Mouse (Mus musculus) heart, embryonic 11.5 days (tissue): Measurements from ENCODE around the gene Proz. TPM values are rescaled to one million over a fixed set of nuclear protein-coding genes. Genes with fewer than 3 reads are reported as not detected.

Experiments used
- ATAC-seq: fragments of 200-750 bp; cut with Nextera tagmentation; replicated peaks from 2 replicates; pipeline ENCODE4 v1.8.0; 2017; ENCODE audit warnings: moderate library complexity; ENCODE audit not compliant: insufficient number of reproducible peaks, low FRiP score, low TSS enrichment
- H3K27ac ChIP-seq: fragments of 300-500 bp; sonication (generic); 2 replicates; pipeline ENCODE4 v1.5.1; 2014; ENCODE audit warnings: mild to moderate bottlenecking, low read depth, low read length
- H3K27me3 ChIP-seq: fragments of 300-500 bp; sonication (generic); 2 replicates; pipeline ENCODE4 v1.6.1; 2014; ENCODE audit warnings: mild to moderate bottlenecking, low read length, mixed read lengths; ENCODE audit not compliant: control insufficient read depth, insufficient read depth
- H3K36me3 ChIP-seq: fragments of 300-500 bp; sonication (generic); 2 replicates; pipeline ENCODE4 v1.6.1; 2014; ENCODE audit warnings: mild to moderate bottlenecking, low read length, moderate library complexity, mixed read lengths; ENCODE audit not compliant: control insufficient read depth, insufficient read depth
- H3K4me1 ChIP-seq: fragments of 300-500 bp; sonication (generic); 2 replicates; pipeline ENCODE4 v1.6.1; 2014; ENCODE audit warnings: low read length; ENCODE audit not compliant: control insufficient read depth, insufficient read depth
- H3K4me2 ChIP-seq: fragments of 300-500 bp; sonication (generic); 2 replicates; pipeline ENCODE4 v1.6.1; 2014; ENCODE audit warnings: mild to moderate bottlenecking, moderate library complexity
- H3K4me3 ChIP-seq: fragments of 300-500 bp; sonication (generic); 2 replicates; pipeline ENCODE4 v1.5.1; 2014; ENCODE audit warnings: low read depth, low read length
- H3K9ac ChIP-seq: fragments of 300-500 bp; sonication (generic); 2 replicates; pipeline ENCODE4 v1.6.1; 2014; ENCODE audit warnings: mild to moderate bottlenecking, low read depth, low read length, moderate library complexity
- H3K9me3 ChIP-seq: fragments of 300-500 bp; sonication (generic); replicated peaks from 2 replicates; pipeline ENCODE4 v1.6.1; 2016; ENCODE audit warnings: low read length; ENCODE audit not compliant: control insufficient read depth
- WGBS: fragments of 180-500 bp; shearing (Covaris S2); extraction: QIAGEN DNeasy Blood & Tissue Kit; methylation state at CpG from one replicate; pipeline ENCODE4 v1.1.7; 2014; ENCODE audit not compliant: insufficient replicate concordance; 5-methylcytosine and 5-hydroxymethylcytosine counted together
- polyA plus RNA-seq: library from polyadenylated mRNA; unstranded; fragments of >200 nt; fragmentation: Nextera tagmentation; extraction: Ambion mirVana; gene quantifications from 2 replicates; pipeline ENCODE4 v1.2.1, GENCODE M21; 2014

Proz gene
- polyA plus RNA-seq, 1 experiment from 2014 or later: 0.50 TPM

DNA sequence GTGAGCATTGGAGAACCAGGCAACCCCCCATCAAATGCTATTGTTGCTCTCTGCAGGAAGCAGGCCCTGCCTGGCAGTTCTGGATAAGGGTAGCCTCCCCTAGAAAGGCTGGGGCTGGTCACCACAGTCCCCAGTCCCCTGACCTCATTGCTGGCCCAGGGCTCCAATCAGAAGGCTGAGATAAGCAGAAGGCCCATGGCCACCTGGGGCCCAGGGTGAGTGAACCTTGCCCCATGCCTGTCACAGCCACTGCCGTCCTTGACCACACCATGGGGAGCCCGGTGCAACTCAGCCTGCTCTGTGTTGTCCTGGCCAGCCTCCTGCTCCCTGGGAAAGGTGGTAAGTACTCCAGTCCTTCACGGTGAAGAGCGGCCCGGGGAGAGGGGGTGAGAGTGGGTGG, 23.1 kb upstream of the Proz start:
- Histone ChIP-seq H3K36me3 (no peaks in the 10 kb centered on the region), H3K27ac (no peak overlapping the region), H3K9ac (no peak overlapping the region), H3K4me1 (peaks cover 19% of the 10 kb centered on the region), H3K4me2 (0 out of 2 replicates have a peak overlapping the region, but pooled peaks have one; percentile 14), H3K9me3 (no peaks in the 10 kb centered on the region), H3K4me3 (no peak overlapping the region), H3K27me3 (no peaks in the 10 kb centered on the region)
- WGBS: 24% methylated on average over 5 of the region's 5 CpGs
- ATAC-seq: no peak

DNA sequence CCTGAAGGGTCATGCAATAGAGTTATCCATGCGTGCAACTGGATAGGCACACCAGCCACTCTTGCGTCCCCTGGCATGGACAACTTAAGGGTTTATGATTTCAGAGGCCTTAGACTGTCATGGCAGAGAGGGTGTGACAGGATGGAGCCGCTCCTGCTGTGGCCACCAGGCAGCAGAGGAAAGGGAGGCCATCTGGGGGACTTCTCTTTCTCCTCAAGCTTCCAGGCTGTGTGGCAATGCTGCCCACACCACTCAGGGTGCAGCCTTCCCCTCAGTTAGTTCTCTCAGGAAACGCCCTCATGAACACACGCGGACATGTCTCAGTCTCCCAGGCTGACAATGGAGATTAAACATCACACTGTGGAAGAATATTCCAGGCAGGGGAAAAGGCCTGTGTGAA, 21.7 kb upstream of the Proz start:
- Histone ChIP-seq H3K4me3 (no peak overlapping the region), H3K9me3 (no peaks in the 10 kb centered on the region), H3K27ac (no peak overlapping the region), H3K27me3 (no peaks in the 10 kb centered on the region), H3K36me3 (no peaks in the 10 kb centered on the region), H3K4me1 (peaks cover 19% of the 10 kb centered on the region), H3K4me2 (no peak overlapping the region), H3K9ac (no peak overlapping the region)
- 80% methylated on average over 6 of the region's 6 CpGs for WGBS
- ATAC-seq: no peak

DNA sequence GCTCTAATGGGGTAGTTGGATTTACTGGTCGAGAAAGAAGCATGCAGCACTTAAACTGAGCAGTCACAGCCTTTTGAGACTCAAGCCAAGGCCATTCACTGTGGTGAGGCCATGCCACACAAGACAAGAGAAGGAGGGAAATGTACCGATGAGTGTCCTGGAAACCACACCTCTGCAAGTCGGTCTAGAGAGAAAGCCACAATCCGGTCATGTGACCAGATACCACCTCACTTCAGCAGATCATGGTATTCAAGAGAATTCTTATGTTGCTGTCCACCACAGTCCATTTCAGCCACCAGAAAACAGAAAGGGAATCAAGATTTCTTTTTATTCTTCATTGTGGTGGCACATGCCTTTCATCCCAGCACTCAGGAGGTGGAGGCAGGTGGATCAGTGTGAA, 19.3 kb upstream of the Proz start:
- Histone ChIP-seq H3K9ac (no peak overlapping the region), H3K4me1 (peaks cover 16% of the 10 kb centered on the region), H3K4me3 (no peak overlapping the region), H3K36me3 (no peaks in the 10 kb centered on the region), H3K27ac (no peak overlapping the region), H3K4me2 (no peak overlapping the region), H3K27me3 (no peaks in the 10 kb centered on the region), H3K9me3 (no peaks in the 10 kb centered on the region)
- WGBS: 80% methylated on average over 4 of the region's 4 CpGs
- ATAC-seq: no peak

GRCm38 (mm10) chr8:13047652-13048051, 13.1 kb upstream of the Proz start:
- no peaks in the 10 kb centered on the region for H3K9me3 ChIP-seq
- H3K9ac ChIP-seq: no peak overlapping the region
- WGBS: 59% methylated on average over 5 of the region's 5 CpGs
- H3K4me3 ChIP-seq: no peak overlapping the region
- no peak overlapping the region for H3K27ac ChIP-seq
- H3K27me3 ChIP-seq: no peaks in the 10 kb centered on the region
- no peak for ATAC-seq
- no peak overlapping the region for H3K4me2 ChIP-seq
- H3K36me3 ChIP-seq: no peaks in the 10 kb centered on the region
- no peaks in the 10 kb centered on the region for H3K4me1 ChIP-seq

DNA sequence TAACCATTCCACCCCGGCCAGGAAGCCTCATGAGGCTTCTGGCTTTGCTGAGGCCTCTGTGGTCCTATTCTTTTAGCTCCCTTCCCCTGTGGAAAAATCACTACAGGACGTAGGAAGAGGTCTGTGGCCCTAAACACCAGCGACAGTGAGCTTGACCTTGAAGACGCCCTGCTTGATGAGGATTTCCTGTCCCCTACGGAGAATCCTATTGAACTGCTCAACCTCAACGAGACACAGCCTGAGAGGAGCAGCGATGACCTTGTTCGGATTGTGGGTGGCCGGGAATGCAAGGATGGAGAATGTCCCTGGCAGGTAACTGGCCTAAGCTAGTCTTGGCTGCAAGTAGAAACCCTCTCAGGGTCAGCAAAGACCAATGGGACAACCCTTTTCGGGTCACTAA, 10.2 kb upstream of the Proz start:
- Histone ChIP-seq H3K27me3 (no peaks in the 10 kb centered on the region), H3K36me3 (no peaks in the 10 kb centered on the region), H3K4me3 (no peak overlapping the region), H3K4me1 (no peaks in the 10 kb centered on the region), H3K27ac (no peak overlapping the region), H3K4me2 (no peak overlapping the region), H3K9ac (no peak overlapping the region), H3K9me3 (no peaks in the 10 kb centered on the region)
- ATAC-seq: no peak
- WGBS: 77% methylated on average over 10 of the region's 10 CpGs

- no peaks in the 10 kb centered on the region for H3K9me3 ChIP-seq
- WGBS: 71% methylated on average over 4 of the region's 4 CpGs
- ATAC-seq: no peak
Observed at GRCm38 (mm10) chr8:13057351-13057750, 3.4 kb upstream of the Proz start.

DNA sequence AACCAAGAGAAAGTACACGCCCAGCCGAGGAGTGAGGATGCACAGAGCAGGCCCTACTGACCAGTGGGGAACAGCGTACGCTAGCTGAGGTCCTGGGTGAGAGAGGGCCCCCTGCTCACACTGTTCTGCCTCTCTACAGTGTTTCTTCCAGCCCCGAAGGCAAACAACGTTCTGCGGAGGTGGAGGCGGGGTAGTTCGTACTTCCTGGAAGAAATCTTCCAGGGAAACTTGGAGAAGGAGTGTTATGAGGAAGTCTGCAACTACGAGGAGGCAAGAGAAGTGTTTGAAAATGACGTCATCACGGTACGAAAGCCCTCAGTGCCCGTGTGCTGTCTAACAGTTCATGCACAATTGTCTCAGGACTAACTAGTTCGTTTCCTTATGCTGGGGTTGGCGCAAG, 2.4 kb downstream of the Proz start:
- Histone ChIP-seq H3K27ac (no peak overlapping the region), H3K9me3 (no peaks in the 10 kb centered on the region), H3K4me2 (no peak overlapping the region), H3K4me3 (no peak overlapping the region), H3K36me3 (no peaks in the 10 kb centered on the region), H3K27me3 (peaks cover 5% of the 10 kb centered on the region; the same call in 1 of the 2 replicates), H3K4me1 (no peaks in the 10 kb centered on the region), H3K9ac (no peak overlapping the region)
- ATAC-seq: no peak
- 65% methylated on average over 16 of the region's 16 CpGs for WGBS

More at GRCm38 (mm10) chr8:13057351-13057750, 3.4 kb upstream of the Proz start:
- no peak overlapping the region for H3K4me2 ChIP-seq
- no peaks in the 10 kb centered on the region for H3K36me3 ChIP-seq
- no peak overlapping the region for H3K27ac ChIP-seq
- no peaks in the 10 kb centered on the region for H3K4me1 ChIP-seq
- H3K9ac ChIP-seq: no peak overlapping the region
- H3K27me3 ChIP-seq: peaks cover 2% of the 10 kb centered on the region; the same call in 1 of the 2 replicates
- no peak overlapping the region for H3K4me3 ChIP-seq

GRCm38 (mm10) chr8:13073255-13073654, 12.5 kb downstream of the Proz start:
- Histone ChIP-seq H3K4me1 (no peaks in the 10 kb centered on the region), H3K9ac (no peak overlapping the region), H3K27ac (no peak overlapping the region), H3K9me3 (no peaks in the 10 kb centered on the region), H3K4me2 (no peak overlapping the region), H3K27me3 (no peaks in the 10 kb centered on the region), H3K4me3 (no peak overlapping the region), H3K36me3 (peaks cover 19% of the 10 kb centered on the region)
- ATAC-seq: no peak
- whole genome bisulfite sequencing: 94% methylated on average over 11 of the region's 11 CpGs

DNA sequence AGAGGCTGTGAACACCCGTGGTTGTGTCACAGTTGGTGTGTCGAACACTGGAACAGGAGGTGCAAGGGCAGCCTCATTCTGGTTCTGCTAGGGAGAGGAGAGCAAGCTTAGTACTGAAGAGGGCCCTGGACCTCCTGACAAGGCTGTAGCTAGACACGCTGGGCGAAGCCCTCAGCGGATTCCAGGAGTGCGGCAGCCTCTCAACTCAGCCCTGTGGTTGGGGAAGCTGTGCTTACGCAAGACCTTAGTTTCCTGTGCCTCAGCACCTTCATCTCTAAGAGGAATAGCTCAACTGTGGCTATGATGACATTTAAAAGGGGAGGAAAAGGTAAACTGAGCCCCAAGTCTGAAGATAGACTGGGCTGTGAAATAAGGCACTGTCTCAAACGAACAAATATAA, 14.3 kb downstream of the Proz start:
- H3K36me3 ChIP-seq: peaks cover 31% of the 10 kb centered on the region
- no peak overlapping the region for H3K9ac ChIP-seq
- H3K4me2 ChIP-seq: no peak overlapping the region
- no peaks in the 10 kb centered on the region for H3K4me1 ChIP-seq
- no peak overlapping the region for H3K4me3 ChIP-seq
- H3K9me3 ChIP-seq: no peaks in the 10 kb centered on the region
- 89% methylated on average over 8 of the region's 8 CpGs for WGBS
- H3K27ac ChIP-seq: no peak overlapping the region
- H3K27me3 ChIP-seq: no peaks in the 10 kb centered on the region
- no peak for ATAC-seq
